In genomic region chr4:57915216-57915965, GRCm38 (mm10) we compare ENCODE assay signal across 8 mouse cellular contexts. TPM values are rescaled to one million over a fixed set of nuclear protein-coding genes. Genes with fewer than 3 reads are reported as not detected.
DNase-seq lines count a peak whose midpoint lies in the region; ATAC-seq and TF ChIP-seq lines count a peak whose summit lies in the region.

No protein-coding gene starts in this region.

- H3K4me1 ChIP-seq in kidney, embryonic 15.5 days = peaks cover 33% of the 10 kb centered on the region
- H3K4me1 ChIP-seq in lung, embryonic 14.5 days (ENCODE audit: insufficient read depth) = no peaks in the 10 kb centered on the region

- 29% methylated on average over 17 of the region's 17 CpGs for WGBS in kidney, embryonic 15.5 days
- 28% methylated on average over 17 of the region's 17 CpGs for WGBS in lung, embryonic 14.5 days

- TF ChIP-seq CTCF in lung, embryonic 14.5 days (IDR thresholded peaks at IDR 0.05; ENCODE audit: low read depth) = no peak

- peak overlapping the region; percentile 23 for H3K4me3 ChIP-seq in kidney, embryonic 15.5 days (replicated peaks)
- H3K4me3 ChIP-seq in lung, embryonic 14.5 days (ENCODE audit: low read depth, low read length) = peak overlapping the region; percentile 27

- no peaks in the 10 kb centered on the region for H3K9me3 ChIP-seq in kidney, embryonic 15.5 days (replicated peaks)
- H3K9me3 ChIP-seq in lung, embryonic 14.5 days (ENCODE audit: low read depth, low read length) = no peaks in the 10 kb centered on the region; the same call in 1 of the 2 replicates

- ATAC-seq in kidney, embryonic 15.5 days (replicated peaks; ENCODE audit: low FRiP score) = peak; percentile 23
- ATAC-seq in lung, embryonic 14.5 days (ENCODE audit: insufficient read depth) = peak; percentile 50; the same call in 1 of the 2 replicates
- ATAC-seq in megakaryocyte progenitor cell, adult 5-6 weeks (replicated peaks; ENCODE audit: poor library complexity) = no peak

- H3K36me3 ChIP-seq in kidney, embryonic 15.5 days = no peaks in the 10 kb centered on the region
- no peaks in the 10 kb centered on the region for H3K36me3 ChIP-seq in lung, embryonic 14.5 days (ENCODE audit: insufficient read depth)

- 0 out of 2 replicates have a peak overlapping the region, but pooled peaks have one; percentile 8 for H3K9ac ChIP-seq in kidney, embryonic 15.5 days
- peak overlapping the region; percentile 4; the same call in 1 of the 2 replicates for H3K9ac ChIP-seq in lung, embryonic 14.5 days

- DNase-seq in adrenal gland, adult (ENCODE audit: inconsistent age in 2 of 2, low spot score in 1 of 2) = peak; percentile 39 to 81
- DNase-seq in adrenal gland, adult 8-10 months = no peak
- peak; percentile 34 for DNase-seq in thymus, postnatal 14 days
- no peak for DNase-seq in thymus, postnatal 0 days (ENCODE audit: low spot score)
- DNase-seq in heart, adult 9 months (ENCODE audit: low spot score in 2 of 2) = peak; percentile 41 to 46
- DNase-seq in lung, embryonic 14.5 days = peak; percentile 37

- no peaks in the 10 kb centered on the region for H3K27me3 ChIP-seq in kidney, embryonic 15.5 days
- no peaks in the 10 kb centered on the region for H3K27me3 ChIP-seq in lung, embryonic 14.5 days (ENCODE audit: insufficient read depth, low read length)

- H3K4me2 ChIP-seq in kidney, embryonic 15.5 days = peak overlapping the region; percentile 56
- H3K4me2 ChIP-seq in lung, embryonic 14.5 days = peak overlapping the region; percentile 55

- peak overlapping the region; percentile 45 for H3K27ac ChIP-seq in kidney, embryonic 15.5 days
- H3K27ac ChIP-seq in lung, embryonic 14.5 days (ENCODE audit: low read depth) = peak overlapping the region; percentile 25

RNA-seq across cellular contexts. Expression of gene D630039A03Rik, which starts 0.7 kb away (rescaled TPM):
- 10 to 100 TPM; 13.0 to 17.0 (median 15.0) TPM for total RNA-seq in adrenal gland, adult 8-10 months (2022)
- 0.13 and 0.16 TPM in 2 replicates for polyA plus RNA-seq in thymus, postnatal 0 days (2015; fragmentation: Nextera tagmentation; extraction: Ambion mirVana)
- polyA plus RNA-seq in kidney, embryonic 15.5 days (2015; fragmentation: Nextera tagmentation; extraction: Ambion mirVana) = 1.2 and 1.6 TPM in 2 replicates
- 2.2 and 2.3 TPM in 2 replicates for polyA plus RNA-seq in lung, embryonic 14.5 days (2014; fragmentation: Nextera tagmentation; extraction: Ambion mirVana)
- total RNA-seq in megakaryocyte progenitor cell, adult 5-6 weeks (2015) = not detected in 2 replicates
- total RNA-seq in megakaryocyte progenitor cell, adult 5-6 weeks (2017) = 0.34 TPM in 1 of 2 replicates, not detected in the other

RNA-seq across cellular contexts. Expression of gene Txn1, which starts 40.8 kb away (rescaled TPM):
- total RNA-seq in adrenal gland, adult 8-10 months (2022) = 100 to 1,000 TPM; 215 to 295 (median 238) TPM
- 716 and 724 TPM in 2 replicates for polyA plus RNA-seq in thymus, postnatal 0 days (2015; fragmentation: Nextera tagmentation; extraction: Ambion mirVana)
- 476 and 514 TPM in 2 replicates for polyA plus RNA-seq in kidney, embryonic 15.5 days (2015; fragmentation: Nextera tagmentation; extraction: Ambion mirVana)
- 472 and 487 TPM in 2 replicates for polyA plus RNA-seq in lung, embryonic 14.5 days (2014; fragmentation: Nextera tagmentation; extraction: Ambion mirVana)
- 427 and 511 TPM in 2 replicates for total RNA-seq in megakaryocyte progenitor cell, adult 5-6 weeks (2015)
- total RNA-seq in megakaryocyte progenitor cell, adult 5-6 weeks (2017) = 214 and 220 TPM in 2 replicates

Comparison
In these comparisons a context has a peak if more than half of its experiments do, and no peak if none do; other contexts are left out.
1. DNase-seq: peak in adrenal gland, adult (2 of 2), thymus, postnatal 14 days (single experiment), heart, adult 9 months (2 of 2) and lung, embryonic 14.5 days (single experiment); none in adrenal gland, adult 8-10 months (single experiment) and thymus, postnatal 0 days (single experiment).